Mouse (Mus musculus): ENCODE measurements around the gene Nup93. TPM values are rescaled to one million over a fixed set of nuclear protein-coding genes. Genes with fewer than 3 reads are reported as not detected.

Gene Nup93
- polyA plus RNA-seq, 1 experiment, result 104 TPM

- no peak overlapping the region for H3K9ac ChIP-seq (ENCODE audit: low read depth, poor library complexity, severe bottlenecking)
- H3K27ac ChIP-seq (ENCODE audit: insufficient read depth, low read length), result no peak overlapping the region
- no peaks in the 10 kb centered on the region for H3K36me3 ChIP-seq (ENCODE audit: control insufficient read depth, insufficient read depth, low read length, poor library complexity, severe bottlenecking)
- no peak overlapping the region for H3K4me3 ChIP-seq (ENCODE audit: low read depth, low read length)
- no peak for TF ChIP-seq EP300 (IDR thresholded peaks at IDR 0.05; ENCODE audit: insufficient read depth, low read depth, low read length)
- TF ChIP-seq CTCF (IDR thresholded peaks at IDR 0.05; ENCODE audit: low read depth, low read length), result no peak
- TF ChIP-seq POLR2A (IDR thresholded peaks at IDR 0.05; ENCODE audit: insufficient read depth, low read length), result no peak
- H3K4me1 ChIP-seq (ENCODE audit: control insufficient read depth, insufficient read depth, low read length), result no peaks in the 10 kb centered on the region
- H3K9me3 ChIP-seq (replicated peaks; ENCODE audit: control insufficient read depth, insufficient read depth, low read length, poor library complexity, severe bottlenecking), result no peaks in the 10 kb centered on the region
- H3K27me3 ChIP-seq (ENCODE audit: control insufficient read depth, insufficient read depth, low read length, poor library complexity, severe bottlenecking), result no peaks in the 10 kb centered on the region
These were observed 6.9 kb upstream of the Nup93 start for GRCm38 (mm10) chr8:94207491-94207890.

GRCm38 (mm10) chr8:94209639-94210038 is 4.7 kb upstream of the Nup93 start:
- no peaks in the 10 kb centered on the region for H3K27me3 ChIP-seq (ENCODE audit: control insufficient read depth, insufficient read depth, low read length, poor library complexity, severe bottlenecking)
- H3K4me1 ChIP-seq (ENCODE audit: control insufficient read depth, insufficient read depth, low read length), result no peaks in the 10 kb centered on the region
- H3K4me3 ChIP-seq (ENCODE audit: low read depth, low read length), result no peak overlapping the region
- H3K36me3 ChIP-seq (ENCODE audit: control insufficient read depth, insufficient read depth, low read length, poor library complexity, severe bottlenecking), result no peaks in the 10 kb centered on the region
- no peaks in the 10 kb centered on the region for H3K9me3 ChIP-seq (replicated peaks; ENCODE audit: control insufficient read depth, insufficient read depth, low read length, poor library complexity, severe bottlenecking)
- no peak overlapping the region for H3K27ac ChIP-seq (ENCODE audit: insufficient read depth, low read length)
- TF ChIP-seq POLR2A (IDR thresholded peaks at IDR 0.05; ENCODE audit: insufficient read depth, low read length) (no peak), EP300 (IDR thresholded peaks at IDR 0.05; ENCODE audit: insufficient read depth, low read depth, low read length) (no peak), CTCF (IDR thresholded peaks at IDR 0.05; ENCODE audit: low read depth, low read length) (no peak)
- H3K9ac ChIP-seq (ENCODE audit: low read depth, poor library complexity, severe bottlenecking), result no peak overlapping the region

- no peak overlapping the region for H3K9ac ChIP-seq (ENCODE audit: low read depth, poor library complexity, severe bottlenecking)
- TF ChIP-seq CTCF (IDR thresholded peaks at IDR 0.05; ENCODE audit: low read depth, low read length) (no peak), EP300 (IDR thresholded peaks at IDR 0.05; ENCODE audit: insufficient read depth, low read depth, low read length) (no peak), POLR2A (IDR thresholded peaks at IDR 0.05; ENCODE audit: insufficient read depth, low read length) (no peak)
- no peaks in the 10 kb centered on the region for H3K36me3 ChIP-seq (ENCODE audit: control insufficient read depth, insufficient read depth, low read length, poor library complexity, severe bottlenecking)
- H3K27ac ChIP-seq (ENCODE audit: insufficient read depth, low read length), result no peak overlapping the region
- H3K27me3 ChIP-seq (ENCODE audit: control insufficient read depth, insufficient read depth, low read length, poor library complexity, severe bottlenecking), result no peaks in the 10 kb centered on the region
- no peaks in the 10 kb centered on the region for H3K9me3 ChIP-seq (replicated peaks; ENCODE audit: control insufficient read depth, insufficient read depth, low read length, poor library complexity, severe bottlenecking)
- H3K4me3 ChIP-seq (ENCODE audit: low read depth, low read length), result no peak overlapping the region
- no peaks in the 10 kb centered on the region for H3K4me1 ChIP-seq (ENCODE audit: control insufficient read depth, insufficient read depth, low read length)
These were observed 4.1 kb upstream of the Nup93 start for GRCm38 (mm10) chr8:94210225-94210624.

GRCm38 (mm10) chr8:94213819-94214218 is 545 bp upstream of the Nup93 start:
- H3K4me3 ChIP-seq (ENCODE audit: low read depth, low read length), result peak overlapping the region; percentile 17; the same call in 1 of the 2 replicates
- TF ChIP-seq CTCF (IDR thresholded peaks at IDR 0.05; ENCODE audit: low read depth, low read length) (no peak), POLR2A (IDR thresholded peaks at IDR 0.05; ENCODE audit: insufficient read depth, low read length) (no peak), EP300 (IDR thresholded peaks at IDR 0.05; ENCODE audit: insufficient read depth, low read depth, low read length) (no peak)
- no peaks in the 10 kb centered on the region for H3K36me3 ChIP-seq (ENCODE audit: control insufficient read depth, insufficient read depth, low read length, poor library complexity, severe bottlenecking)
- no peaks in the 10 kb centered on the region for H3K4me1 ChIP-seq (ENCODE audit: control insufficient read depth, insufficient read depth, low read length)
- no peak overlapping the region for H3K9ac ChIP-seq (ENCODE audit: low read depth, poor library complexity, severe bottlenecking)
- no peak overlapping the region for H3K27ac ChIP-seq (ENCODE audit: insufficient read depth, low read length)
- no peaks in the 10 kb centered on the region for H3K9me3 ChIP-seq (replicated peaks; ENCODE audit: control insufficient read depth, insufficient read depth, low read length, poor library complexity, severe bottlenecking)
- H3K27me3 ChIP-seq (ENCODE audit: control insufficient read depth, insufficient read depth, low read length, poor library complexity, severe bottlenecking), result no peaks in the 10 kb centered on the region

GRCm38 (mm10) chr8:94227381-94227939 is 13.1 kb downstream of the Nup93 start:
- Histone ChIP-seq H3K27ac (ENCODE audit: insufficient read depth, low read length) (no peak overlapping the region), H3K4me1 (ENCODE audit: control insufficient read depth, insufficient read depth, low read length) (no peaks in the 10 kb centered on the region), H3K4me3 (ENCODE audit: low read depth, low read length) (no peak overlapping the region), H3K27me3 (ENCODE audit: control insufficient read depth, insufficient read depth, low read length, poor library complexity, severe bottlenecking) (no peaks in the 10 kb centered on the region), H3K9me3 (replicated peaks; ENCODE audit: control insufficient read depth, insufficient read depth, low read length, poor library complexity, severe bottlenecking) (no peaks in the 10 kb centered on the region), H3K36me3 (ENCODE audit: control insufficient read depth, insufficient read depth, low read length, poor library complexity, severe bottlenecking) (peaks cover 45% of the 10 kb centered on the region), H3K9ac (ENCODE audit: low read depth, poor library complexity, severe bottlenecking) (no peak overlapping the region)
- TF ChIP-seq EP300 (IDR thresholded peaks at IDR 0.05; ENCODE audit: insufficient read depth, low read depth, low read length), result no peak

GRCm38 (mm10) chr8:94240240-94240751 is 25.9 kb downstream of the Nup93 start:
- no peaks in the 10 kb centered on the region for H3K27me3 ChIP-seq (ENCODE audit: control insufficient read depth, insufficient read depth, low read length, poor library complexity, severe bottlenecking)
- H3K4me3 ChIP-seq (ENCODE audit: low read depth, low read length), result no peak overlapping the region
- no peak overlapping the region for H3K27ac ChIP-seq (ENCODE audit: insufficient read depth, low read length)
- H3K9ac ChIP-seq (ENCODE audit: low read depth, poor library complexity, severe bottlenecking), result no peak overlapping the region
- TF ChIP-seq EP300 (IDR thresholded peaks at IDR 0.05; ENCODE audit: insufficient read depth, low read depth, low read length), result no peak
- TF ChIP-seq POLR2A (IDR thresholded peaks at IDR 0.05; ENCODE audit: insufficient read depth, low read length), result no peak
- TF ChIP-seq CTCF (IDR thresholded peaks at IDR 0.05; ENCODE audit: low read depth, low read length), result no peak
- H3K9me3 ChIP-seq (replicated peaks; ENCODE audit: control insufficient read depth, insufficient read depth, low read length, poor library complexity, severe bottlenecking), result no peaks in the 10 kb centered on the region
- H3K4me1 ChIP-seq (ENCODE audit: control insufficient read depth, insufficient read depth, low read length), result no peaks in the 10 kb centered on the region
- H3K36me3 ChIP-seq (ENCODE audit: control insufficient read depth, insufficient read depth, low read length, poor library complexity, severe bottlenecking), result peaks cover 26% of the 10 kb centered on the region

Measured in ES-Bruce4 (cell line).